Mouse (Mus musculus) CH12.LX (cell line): ENCODE measurements around the gene Erfe.

Source experiments
- CHD2 ChIP-seq: IDR thresholded peaks from 2 replicates; pipeline ENCODE4 v1.6.1; 2011; ENCODE audit warnings: low read length, improper control_type of control experiment
- CTCF ChIP-seq, 2 experiments: IDR thresholded peaks in 1 of 2; conservative IDR thresholded peaks in 1 of 2; 2 replicates each; pipeline ENCODE4 v1.5.1; 2011 to 2012; ENCODE audit warnings: low read depth in 2 of 2, low read length in 2 of 2, improper control_type of control experiment in 1 of 2, inconsistent platforms in 1 of 2, mild to moderate bottlenecking in 1 of 2, moderate library complexity in 1 of 2
- EP300 ChIP-seq: IDR thresholded peaks from 2 replicates; pipeline ENCODE4 v1.6.1; 2011; ENCODE audit warnings: low read length, improper control_type of control experiment
- HCFC1 ChIP-seq: IDR thresholded peaks from 2 replicates; pipeline ENCODE4 v1.6.1; 2012; ENCODE audit warnings: low read depth, mild to moderate bottlenecking, inconsistent platforms, low read length, improper control_type of control experiment
- KAT2A ChIP-seq: IDR thresholded peaks from 2 replicates; pipeline ENCODE4 v1.6.1; 2012; ENCODE audit warnings: low read length, improper control_type of control experiment, inconsistent platforms; ENCODE audit not compliant: insufficient replicate concordance
- MAFK ChIP-seq: IDR thresholded peaks from 2 replicates; pipeline ENCODE4 v1.6.1; 2011; ENCODE audit warnings: low read length, improper control_type of control experiment; ENCODE audit not compliant: insufficient replicate concordance
- NELFE ChIP-seq: IDR thresholded peaks from 2 replicates; pipeline ENCODE4 v1.6.1; 2011; ENCODE audit warnings: low read depth, low read length, improper control_type of control experiment
- POLR2A ChIP-seq: IDR thresholded peaks from 2 replicates; pipeline ENCODE4 v1.6.1; 2011; ENCODE audit warnings: low read depth, mild to moderate bottlenecking, improper control_type of control experiment, low read length
- RAD21 ChIP-seq: IDR thresholded peaks from 2 replicates; pipeline ENCODE4 v1.6.1; 2011; ENCODE audit warnings: low read depth, mild to moderate bottlenecking, low read length, improper control_type of control experiment, moderate library complexity
- SMC3 ChIP-seq: IDR thresholded peaks from 2 replicates; pipeline ENCODE4 v1.6.1; 2011; ENCODE audit warnings: low read depth, low read length, improper control_type of control experiment
- TBP ChIP-seq: conservative IDR thresholded peaks from 2 replicates; pipeline ENCODE4 v1.6.1; 2011; ENCODE audit warnings: low read depth, low read length, improper control_type of control experiment
- TCF12 ChIP-seq: IDR thresholded peaks from 2 replicates; pipeline ENCODE4 v1.6.1; 2014; ENCODE audit warnings: low read depth, mild to moderate bottlenecking, inconsistent platforms, low read length, improper control_type of control experiment
- UBTF ChIP-seq: IDR thresholded peaks from 2 replicates; pipeline ENCODE4 v1.6.1; 2012; ENCODE audit warnings: low read depth, mild to moderate bottlenecking, inconsistent platforms, low read length, improper control_type of control experiment, moderate library complexity
- ZC3H11A ChIP-seq: IDR thresholded peaks from 2 replicates; pipeline ENCODE4 v1.6.1; 2012; ENCODE audit warnings: low read depth, mild to moderate bottlenecking, inconsistent platforms, low read length, improper control_type of control experiment

GRCm38 (mm10) chr1:91413536-91413897, 47.3 kb downstream of the Erfe start:
- TF ChIP-seq NELFE, result no peak
- TF ChIP-seq MAFK, result no peak
- TF ChIP-seq TCF12, result no peak
- TF ChIP-seq POLR2A, result no peak
- no peak for TF ChIP-seq KAT2A
- TF ChIP-seq SMC3, result no peak
- TF ChIP-seq CHD2, result no peak
- no peak for TF ChIP-seq ZC3H11A
- no peak for TF ChIP-seq CTCF (conservative IDR thresholded peaks at IDR 0.05 in 1 of 2, IDR thresholded peaks at IDR 0.05 in 1 of 2; ENCODE audit: low read depth in 2 of 2, low read length in 2 of 2)
- TF ChIP-seq RAD21, result no peak
- no peak for TF ChIP-seq UBTF
- TF ChIP-seq HCFC1, result no peak
- TF ChIP-seq TBP, result no peak
- no peak for TF ChIP-seq EP300
